Mouse (Mus musculus) mouse embryonic stem cell (cell line): ENCODE results near the gene Hoxa2.

ENCODE experiments used
- in situ Hi-C, 2 experiments: fragments of 300-500 bp; cut with MboI; formaldehyde crosslinking; loops; 1 replicate in 1 of 2; 3 replicates in 1 of 2; pipeline ENCODE4 v1.14.3; 2019 to 2020; ENCODE audit warnings: low sequenced_read_pairs in 2 of 2, low pct_unique_long_range_greater_than_20kb in 1 of 2, mixed read lengths in 1 of 2; ENCODE audit not compliant: unreplicated experiment in 1 of 2

Hoxa2 gene

DNA sequence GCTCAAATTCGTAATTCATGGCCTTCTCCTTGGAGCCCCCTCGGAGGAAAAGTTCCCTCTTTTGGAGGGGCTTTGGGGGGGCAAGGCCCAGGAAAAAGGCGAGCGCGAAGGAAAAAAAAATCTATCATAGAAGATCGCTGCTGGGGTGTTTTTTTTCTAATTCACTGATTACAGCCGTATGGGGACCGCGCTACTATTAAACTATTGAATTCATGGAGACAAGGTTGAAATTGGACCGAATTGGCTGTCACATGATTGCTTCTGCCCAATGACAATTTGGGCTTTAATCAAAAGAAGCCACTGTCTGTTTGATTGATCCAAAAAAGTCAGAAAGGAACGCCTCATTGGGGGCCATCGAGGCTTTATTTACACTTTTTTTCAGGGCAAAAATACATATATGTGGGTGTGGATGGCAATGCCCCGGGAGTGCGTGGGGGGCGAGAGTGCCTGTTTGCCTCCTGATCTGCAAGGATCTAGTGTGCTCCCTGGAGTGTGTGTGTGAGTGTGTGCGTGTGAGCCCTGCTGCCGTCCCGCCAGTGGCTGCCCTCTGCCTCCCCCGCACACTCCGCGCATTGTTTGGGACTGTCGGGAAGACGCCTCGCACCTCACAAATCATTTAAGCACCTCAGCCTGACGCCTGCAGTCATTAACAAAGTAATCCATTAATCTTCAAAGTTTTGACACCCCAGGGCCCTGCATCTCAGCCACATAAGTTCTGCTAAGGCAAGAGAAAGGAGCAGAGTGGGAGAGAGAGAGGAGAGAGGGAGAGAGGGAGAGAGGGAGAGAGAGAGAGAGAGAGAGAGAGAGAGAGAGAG is at the start of gene Hoxa2:
Gene Hoxa2 (minus strand): TSS at position 206 of the 815 bp plus-strand sequence.
- in situ Hi-C loops: loop anchor here in 1 of 2 experiments (5.0 kb wide), 1 partner anchor 82 kb away; the partner anchor contains the start of gene Hoxa11

DNA sequence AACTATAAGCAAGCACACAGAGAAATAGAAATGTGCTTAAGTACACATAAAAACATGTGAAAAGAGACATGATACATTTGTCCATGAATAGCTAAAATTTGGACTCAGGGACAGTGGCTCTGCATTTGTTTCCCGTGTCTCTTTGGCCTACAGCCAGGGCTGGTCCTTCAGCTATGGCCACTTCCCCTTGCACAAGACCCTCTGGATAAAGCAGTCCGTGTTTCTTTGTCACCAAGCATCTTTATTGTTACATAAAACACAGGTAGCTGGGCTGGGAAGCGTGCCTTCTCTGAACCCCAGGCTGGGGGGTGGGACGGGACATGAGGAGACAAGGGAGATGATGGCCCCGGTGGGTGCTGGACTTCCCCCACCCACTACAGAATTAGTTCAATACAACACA is 49.6 kb upstream of the Hoxa2 start:
- in situ Hi-C loops: loop anchor here (25.0 kb wide), 2 partner anchors 352 to 1027 kb away; no protein-coding TSS in a partner anchor

DNA sequence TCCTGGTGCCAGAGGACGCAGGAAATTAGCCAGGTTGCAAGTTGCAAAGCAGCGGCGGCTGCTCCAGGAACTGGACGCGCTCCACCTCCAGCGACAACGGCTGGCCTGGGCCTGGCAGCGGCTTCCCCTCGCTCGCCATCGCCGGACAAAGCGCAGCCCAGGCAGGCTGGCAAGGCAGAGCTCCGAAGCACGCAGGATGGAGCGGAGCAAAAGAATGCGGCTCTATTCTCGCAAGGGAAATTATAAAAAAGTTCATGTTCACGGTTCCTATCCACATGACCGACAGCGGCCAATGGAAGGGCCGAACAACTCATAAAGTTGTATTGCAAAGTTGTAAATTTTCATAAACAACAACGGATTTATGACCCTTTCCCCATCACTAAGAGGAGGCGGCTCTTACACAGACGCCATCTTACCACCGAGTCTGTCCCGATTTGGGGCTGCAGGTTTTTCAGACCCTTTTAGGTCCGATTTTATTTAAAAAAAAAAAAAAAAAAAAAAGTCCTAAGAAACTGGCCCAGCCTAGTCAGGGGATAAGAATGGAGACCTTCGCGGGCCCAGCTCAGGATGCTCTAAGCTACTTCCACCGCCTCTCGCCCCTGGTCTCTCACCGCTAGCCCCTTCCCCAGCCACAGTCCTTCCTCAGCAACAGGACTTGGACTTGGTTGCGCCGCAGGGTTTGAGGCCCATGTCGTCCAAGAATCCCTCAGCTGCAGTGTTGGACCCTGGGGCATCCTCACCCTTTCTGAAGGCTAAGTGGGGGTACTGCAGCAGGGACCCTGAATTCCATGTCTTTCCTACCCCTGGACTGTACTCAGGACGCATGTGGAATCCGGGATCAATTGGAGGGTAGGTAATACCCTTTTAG is 48.7 kb upstream of the Hoxa2 start, which contains the start of the genes Hoxa3 and Gm28308:
Gene Hoxa3 (minus strand): TSS at position 218 of the 868 bp plus-strand sequence.
Gene Gm28308 (minus strand): TSS at position 221 of the 868 bp plus-strand sequence.
- in situ Hi-C loops: loop anchor here (25.0 kb wide), 2 partner anchors 351 to 1026 kb away; no protein-coding TSS in a partner anchor

DNA sequence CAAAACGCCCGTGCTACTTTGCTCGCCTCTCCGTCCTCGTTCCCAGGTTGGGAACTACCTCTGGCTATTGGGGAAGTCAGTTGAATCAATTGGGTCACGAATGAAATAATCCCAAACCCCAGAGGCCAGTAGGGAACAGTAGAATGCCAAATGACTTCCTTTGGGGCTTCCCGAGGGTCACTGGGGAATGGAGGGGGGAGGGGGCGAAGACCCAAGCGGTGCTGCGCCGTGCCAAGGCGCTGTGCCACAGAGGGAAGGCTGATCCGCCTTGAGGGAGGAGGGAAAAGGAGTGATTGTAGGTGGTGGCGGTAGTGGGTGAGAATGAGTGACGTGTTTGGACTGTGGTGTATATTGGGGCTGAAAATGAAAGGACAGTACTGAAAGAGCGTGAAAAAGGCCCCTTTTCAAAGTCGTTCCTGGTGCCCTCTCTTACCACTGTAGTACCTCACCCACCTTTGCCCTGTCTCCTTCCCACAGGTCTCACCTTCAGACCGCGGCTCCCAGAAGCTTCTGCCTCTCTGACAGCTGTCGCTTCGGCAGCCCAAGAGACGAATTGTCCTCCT is 48.0 kb upstream of the Hoxa2 start:
- in situ Hi-C loops: loop anchor here (25.0 kb wide), 2 partner anchors 350 to 1025 kb away; no protein-coding TSS in a partner anchor

GRCm38 (mm10) chr6:52211961-52212360 is 47.3 kb upstream of the Hoxa2 start:
- in situ Hi-C loops: loop anchor here (25.0 kb wide), 2 partner anchors 350 to 1025 kb away; no protein-coding TSS in a partner anchor

GRCm38 (mm10) chr6:52211170-52211935 is 46.7 kb upstream of the Hoxa2 start:
- in situ Hi-C loops: loop anchor here (25.0 kb wide), 2 partner anchors 349 to 1024 kb away; no protein-coding TSS in a partner anchor

- in situ Hi-C loops: loop anchor here (25.0 kb wide), 2 partner anchors 347 to 1022 kb away; no protein-coding TSS in a partner anchor
Observed at GRCm38 (mm10) chr6:52209685-52210046, 45.0 kb upstream of the Hoxa2 start.

DNA sequence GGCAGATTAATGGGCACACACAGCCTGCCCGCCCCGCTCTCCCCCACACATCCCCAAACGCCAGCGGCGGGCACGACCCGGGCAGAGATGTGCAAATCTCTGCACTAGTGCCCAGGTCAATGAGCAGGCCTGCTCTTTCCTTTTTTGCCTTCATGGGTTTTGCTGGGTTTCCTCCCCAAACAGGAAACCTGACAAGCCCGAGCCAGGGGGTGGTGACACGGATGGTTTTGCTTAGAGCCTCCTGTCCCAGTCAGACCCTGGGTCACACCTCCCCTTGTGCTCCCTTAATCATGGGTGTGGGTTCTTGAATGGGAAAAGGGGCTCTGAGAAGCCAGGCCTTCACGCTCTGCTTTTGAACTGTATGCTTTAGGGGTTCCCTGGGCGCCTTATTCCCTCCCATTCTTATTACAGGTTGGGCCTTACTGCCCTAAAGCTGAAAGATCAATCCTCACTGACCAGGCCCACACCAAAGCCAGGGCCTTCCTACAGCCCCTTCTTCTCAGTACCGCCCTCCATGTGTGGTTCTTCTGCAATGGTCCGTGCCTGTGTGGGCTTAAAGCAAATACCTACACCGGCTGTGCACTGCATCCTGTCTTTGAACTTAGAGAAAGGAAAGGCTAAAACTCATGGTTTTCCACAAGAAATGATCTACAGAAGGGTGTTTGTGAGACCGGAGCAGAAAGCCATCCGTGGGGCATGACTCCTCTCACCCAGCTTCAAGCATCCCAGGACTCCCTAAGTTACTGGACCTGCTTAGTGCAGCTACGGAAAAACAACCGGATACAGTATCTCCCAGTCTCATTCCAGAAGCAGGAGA is 44.4 kb upstream of the Hoxa2 start:
- in situ Hi-C loops: loop anchor here (25.0 kb wide), 2 partner anchors 347 to 1022 kb away; no protein-coding TSS in a partner anchor

DNA sequence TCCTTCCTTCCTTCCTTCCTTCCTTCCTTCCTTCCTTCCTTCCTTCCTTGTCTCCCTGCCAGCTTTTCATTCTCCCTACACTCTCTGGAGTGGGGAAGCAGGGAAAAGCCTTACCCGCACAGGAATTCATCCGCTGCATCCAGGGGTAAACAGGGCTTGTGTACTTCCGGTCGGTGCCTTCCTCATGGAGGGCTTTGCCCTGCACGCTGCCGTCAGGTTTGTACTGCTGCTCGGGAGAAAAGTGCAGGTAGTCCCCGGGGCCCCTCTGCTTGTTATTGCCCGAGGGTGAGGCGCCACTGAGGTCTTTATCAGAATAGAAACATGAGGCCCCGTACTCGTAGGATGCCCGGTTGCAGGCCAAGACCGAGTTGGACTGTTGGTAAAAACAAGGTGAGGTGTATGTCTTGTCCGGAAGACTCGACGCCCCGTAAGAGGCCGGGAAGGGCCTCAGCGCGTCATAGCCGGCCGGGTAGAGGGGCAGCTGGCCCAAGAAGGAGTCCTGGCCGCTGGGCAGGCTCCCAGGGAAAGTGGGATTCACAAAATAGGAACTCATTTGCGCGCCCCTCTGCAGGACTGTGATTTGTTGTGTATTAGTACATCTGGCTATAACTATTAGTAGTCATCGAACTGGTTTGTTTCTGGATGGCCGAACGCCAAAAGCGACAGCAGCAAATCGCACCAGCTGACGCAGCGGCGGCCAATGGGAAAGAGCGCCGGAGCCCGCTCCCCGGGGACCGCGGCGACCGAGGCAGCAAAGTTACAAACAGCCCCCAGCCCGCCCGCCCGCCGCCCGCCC is 43.6 kb upstream of the Hoxa2 start, which contains the start of gene Hoxa6:
Gene Hoxa6 (minus strand): TSS at position 651 of the 796 bp plus-strand sequence.
- in situ Hi-C loops: loop anchor here (25.0 kb wide), 2 partner anchors 346 to 1021 kb away; no protein-coding TSS in a partner anchor

DNA sequence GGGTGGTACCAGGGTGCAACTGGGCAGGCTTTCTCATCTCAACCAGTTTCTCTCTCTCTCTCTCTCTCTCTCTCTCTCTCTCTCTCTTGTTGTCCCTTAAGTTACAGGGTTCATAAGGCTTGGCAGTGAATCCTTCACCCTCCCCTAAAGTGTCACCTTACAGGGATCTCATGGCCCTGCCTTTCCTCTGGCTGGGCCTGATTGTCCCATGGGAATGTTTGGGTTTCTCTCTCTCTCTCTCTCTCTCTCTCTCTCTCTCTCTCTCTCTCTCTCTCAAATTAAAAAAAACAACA is 43.0 kb upstream of the Hoxa2 start:
- in situ Hi-C loops: loop anchor here (25.0 kb wide), 2 partner anchors 345 to 1020 kb away; no protein-coding TSS in a partner anchor

DNA sequence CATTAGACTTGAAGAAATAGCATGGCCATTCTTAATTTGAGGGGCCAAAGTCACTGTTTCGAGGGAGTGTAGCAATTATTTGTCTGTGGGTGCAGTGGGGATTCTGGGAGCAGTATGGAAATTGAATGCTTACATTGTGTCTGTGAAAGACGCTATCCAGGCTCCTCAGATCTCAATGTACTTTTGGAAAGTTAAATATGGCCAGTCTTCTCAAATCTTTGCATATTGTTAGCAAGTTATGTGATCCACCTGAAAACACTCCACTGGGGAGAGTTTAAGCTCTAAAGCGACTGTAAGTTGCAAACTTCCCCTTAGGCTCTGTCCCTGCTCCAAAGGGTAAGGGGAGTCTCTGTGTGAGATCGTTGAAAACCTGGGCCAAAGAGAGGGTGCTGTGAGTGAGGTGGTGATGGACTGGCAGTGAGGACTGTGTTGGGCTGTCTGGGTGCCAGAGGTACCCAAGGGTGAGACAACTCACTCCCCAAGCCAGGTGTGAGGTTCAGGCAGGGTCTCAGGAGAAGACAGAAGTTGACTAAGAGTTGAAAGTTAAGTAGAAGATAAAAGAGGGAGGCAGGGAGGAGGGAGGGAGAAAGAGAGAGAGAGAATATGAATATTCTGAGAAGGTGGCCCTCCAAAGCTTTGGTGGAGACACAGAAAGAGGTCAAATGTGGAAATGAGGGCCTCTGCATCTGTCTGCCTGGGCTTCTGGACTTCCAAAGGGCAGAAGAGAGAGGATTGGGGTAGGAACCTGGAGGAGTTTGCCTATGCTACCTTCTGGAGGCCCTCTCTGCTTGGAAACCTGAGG is 42.5 kb upstream of the Hoxa2 start:
- in situ Hi-C loops: loop anchor here (25.0 kb wide), 2 partner anchors 345 to 1020 kb away; no protein-coding TSS in a partner anchor

DNA sequence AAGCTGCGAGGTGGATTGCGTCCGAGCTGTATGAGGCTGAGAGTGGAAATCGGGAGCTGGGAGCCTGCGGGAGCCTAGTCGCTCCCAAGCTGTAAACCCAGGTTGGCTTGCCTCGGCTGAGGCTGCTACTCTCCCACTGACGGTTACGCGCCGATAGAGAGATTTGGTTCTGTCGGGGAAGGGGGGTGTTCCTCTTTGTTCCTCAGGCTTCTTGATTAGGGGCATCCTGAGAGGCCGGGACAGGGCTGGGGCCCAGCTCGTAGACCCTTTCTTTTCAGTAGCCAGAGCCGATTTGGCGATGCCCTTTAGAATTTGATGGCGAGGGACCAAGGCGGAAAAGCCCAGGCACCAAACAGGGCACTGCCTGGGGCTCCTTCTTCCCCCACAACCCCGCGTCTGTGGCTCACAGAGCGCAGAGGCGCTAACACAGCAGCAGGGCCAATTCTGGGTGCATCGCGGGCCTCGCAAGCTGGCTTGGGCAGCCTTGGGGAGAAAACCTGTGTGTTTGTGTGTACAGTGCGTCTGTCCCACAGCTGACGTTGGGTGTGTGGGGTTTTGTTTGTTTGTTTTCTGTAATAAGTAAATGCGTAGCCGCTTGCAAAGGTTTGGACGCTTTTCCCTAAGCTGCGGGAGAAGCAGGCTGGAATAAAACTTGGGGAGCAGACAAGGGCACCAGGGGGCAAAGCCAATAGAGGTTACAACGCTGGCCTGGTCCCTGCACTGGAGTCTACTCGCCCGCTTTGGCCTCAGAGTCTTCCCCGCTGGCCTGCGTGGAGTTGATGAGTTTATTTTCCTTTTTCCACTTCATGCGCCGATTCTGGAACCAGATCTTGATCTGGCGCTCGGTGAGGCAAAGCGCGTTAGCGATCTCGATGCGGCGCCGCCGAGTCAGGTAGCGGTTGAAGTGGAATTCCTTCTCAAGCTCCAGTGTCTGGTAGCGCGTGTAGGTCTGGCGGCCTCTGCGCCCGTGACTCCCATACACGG is 41.3 kb upstream of the Hoxa2 start:
- in situ Hi-C loops: loop anchor here (25.0 kb wide), 2 partner anchors 344 to 1019 kb away; no protein-coding TSS in a partner anchor

GRCm38 (mm10) chr6:52205221-52205620 is 40.6 kb upstream of the Hoxa2 start:
- in situ Hi-C loops: loop anchor here (25.0 kb wide), 2 partner anchors 343 to 1018 kb away; no protein-coding TSS in a partner anchor
